Mouse (Mus musculus): ENCODE data around the gene Kif2a.

GRCm38 (mm10) chr13:106910096-106910495 lies 111.8 kb downstream of the Kif2a start:
- TF ChIP-seq EP300 (IDR thresholded peaks at IDR 0.05; ENCODE audit: low read depth in 1 of 2, low read length in 2 of 2): no peak
- TF ChIP-seq POLR2A (IDR thresholded peaks at IDR 0.05; ENCODE audit: control insufficient read depth in 1 of 2, insufficient read depth in 1 of 2, low read depth in 1 of 2, low read length in 2 of 2, poor library complexity in 1 of 2): no peak
- TF ChIP-seq GATA1 (IDR thresholded peaks at IDR 0.05; ENCODE audit: low read depth, low read length): no peak
- TF ChIP-seq TCF12 (IDR thresholded peaks at IDR 0.05; ENCODE audit: low read depth, low read length): no peak
- no peak for TF ChIP-seq CTCF (IDR thresholded peaks at IDR 0.05 in 2 of 3, conservative IDR thresholded peaks at IDR 0.05 in 1 of 3; ENCODE audit: control insufficient read depth in 1 of 3, insufficient read depth in 1 of 3, low read depth in 2 of 3, low read length in 3 of 3, poor library complexity in 1 of 3, severe bottlenecking in 1 of 3)
- no peak for TF ChIP-seq NRF1 (IDR thresholded peaks at IDR 0.05; ENCODE audit: insufficient read depth, low read depth, low read length, poor library complexity, severe bottlenecking)
- TF ChIP-seq USF1 (IDR thresholded peaks at IDR 0.05; ENCODE audit: low read depth, low read length): no peak
- no peak for TF ChIP-seq MAZ (IDR thresholded peaks at IDR 0.05; ENCODE audit: low read depth, low read length)
- no peak for TF ChIP-seq USF2 (IDR thresholded peaks at IDR 0.05; ENCODE audit: borderline replicate concordance in 1 of 2, insufficient read depth in 1 of 2, low read depth in 1 of 2, low read length in 2 of 2)
- no peak for TF ChIP-seq MAFK (IDR thresholded peaks at IDR 0.05; ENCODE audit: borderline replicate concordance, low read depth, low read length)
- TF ChIP-seq SIN3A (IDR thresholded peaks at IDR 0.05; ENCODE audit: low read length): no peak
- no peak for TF ChIP-seq POLR2AphosphoS2 (IDR thresholded peaks at IDR 0.05; ENCODE audit: low read length)
- no peak for TF ChIP-seq ZNF384 (IDR thresholded peaks at IDR 0.05; ENCODE audit: low read depth, low read length)
- TF ChIP-seq MAX (IDR thresholded peaks at IDR 0.05; ENCODE audit: low read length): no peak

Data from MEL (cell line).